Mouse (Mus musculus) fat pad, adult 2 months (tissue): ENCODE data around the gene Vmn2r56.
"Not testable (repeated sequence)": the region's sequence is repeated elsewhere in the genome, so short reads cannot be mapped to it uniquely, and the experiment has no call there.

Source experiments
- DNase-seq: peaks from one replicate; pipeline ENCODE4 v3.0.0-alpha.2; 2011; ENCODE audit warnings: low read depth, low spot score; ENCODE audit errors: extremely low read depth

Gene Vmn2r56

GRCm38 (mm10) chr7:12734904-12735303 is at the start of gene Vmn2r56:
Gene Vmn2r56 (minus strand): TSS chr7:12735004.
- no peak for DNase-seq

- peak; percentile 40 for DNase-seq
These were observed 45.5 kb upstream of the Vmn2r56 start for GRCm38 (mm10) chr7:12780151-12780830.

- DNase-seq, result no peak
These were observed 45.0 kb upstream of the Vmn2r56 start for GRCm38 (mm10) chr7:12779782-12780150.

- DNase-seq, result no peak
These were observed 44.3 kb upstream of the Vmn2r56 start for GRCm38 (mm10) chr7:12779141-12779540.

GRCm38 (mm10) chr7:12774606-12775005 is 39.8 kb upstream of the Vmn2r56 start:
- DNase-seq, result peak; percentile 93

- DNase-seq, result no peak
These were observed 39.3 kb upstream of the Vmn2r56 start for GRCm38 (mm10) chr7:12774111-12774510.

- DNase-seq, result no peak
These were observed 14.8 kb upstream of the Vmn2r56 start for GRCm38 (mm10) chr7:12749431-12750198.

GRCm38 (mm10) chr7:12684903-12685302 is 49.9 kb downstream of the Vmn2r56 start, which contains the start of gene Vmn2r55:
Gene Vmn2r55 (minus strand): TSS chr7:12685003.
- DNase-seq, result not testable (repeated sequence)

GRCm38 (mm10) chr7:12640219-12640618 is 94.6 kb downstream of the Vmn2r56 start, which contains the start of gene Vmn2r54:
Gene Vmn2r54 (minus strand): TSS chr7:12640319.
- DNase-seq, result not testable (repeated sequence)
